Mouse (Mus musculus): Measurements from ENCODE around the gene Tom1l2.

- peak; percentile 53 for TF ChIP-seq CTCF (IDR thresholded peaks at IDR 0.05; ENCODE audit: low read depth, low read length)
- TF ChIP-seq POLR2A (IDR thresholded peaks at IDR 0.05; ENCODE audit: extremely low read depth, insufficient read depth, low read length): no peak
Measured at GRCm38 (mm10) chr11:60195108-60195507, 157.6 kb downstream of the Tom1l2 start.
